Mouse (Mus musculus) NIH3T3 (cell line): ENCODE measurements around the gene Dnajc5.

Experiments used
- DNase-seq: peaks from one replicate; pipeline ENCODE4 v3.0.0-alpha.2; 2012; ENCODE audit warnings: low read depth

Gene Dnajc5

GRCm38 (mm10) chr2:181511231-181511630, 9.1 kb upstream of the Dnajc5 start:
- DNase-seq: no peak

DNA sequence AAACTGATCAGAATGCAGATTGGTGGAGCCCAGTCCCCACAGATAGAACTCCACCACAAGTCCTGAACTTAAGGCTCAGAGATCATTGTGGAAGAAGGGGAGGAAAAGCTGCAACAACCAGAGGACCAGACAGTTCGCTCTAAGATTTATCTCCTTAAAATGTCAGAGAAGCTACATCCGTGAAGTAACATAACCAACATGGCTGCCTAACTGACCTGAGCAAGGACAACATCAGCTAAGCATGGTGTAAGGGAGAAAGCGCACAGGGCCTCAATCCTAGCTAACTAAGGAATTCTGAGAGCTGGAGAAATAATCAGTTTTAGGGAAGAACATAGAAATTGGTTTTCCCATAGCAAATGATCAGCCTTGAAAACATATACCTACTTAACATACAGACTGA, 1.1 kb upstream of the Dnajc5 start:
- peak; percentile 31 for DNase-seq

- DNase-seq: no peak
These were observed 597 bp downstream of the Dnajc5 start for GRCm38 (mm10) chr2:181520936-181521227.

GRCm38 (mm10) chr2:181521491-181521890, 1.2 kb downstream of the Dnajc5 start:
- no peak for DNase-seq

DNA sequence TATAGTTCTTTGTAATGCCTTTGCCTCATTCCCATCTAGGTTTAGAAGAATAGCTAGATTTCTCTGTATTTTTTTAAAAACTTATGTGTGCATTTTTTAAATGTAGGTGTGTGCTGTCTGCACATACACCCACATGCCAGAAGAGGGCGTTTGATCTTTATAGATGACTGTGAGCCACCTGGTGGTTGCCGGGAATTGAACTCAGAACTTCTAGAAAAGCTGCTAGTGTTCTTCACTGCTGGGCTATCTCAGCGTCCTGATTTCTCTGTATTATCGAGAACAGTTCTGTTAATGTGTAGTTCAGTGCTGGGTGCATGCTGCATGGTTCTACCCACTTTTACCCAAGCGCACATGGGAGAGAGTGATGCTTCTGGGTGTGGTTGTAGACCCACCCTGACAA, 2.5 kb downstream of the Dnajc5 start:
- peak; percentile 59 for DNase-seq

GRCm38 (mm10) chr2:181525526-181525925, 5.2 kb downstream of the Dnajc5 start:
- DNase-seq: no peak

DNA sequence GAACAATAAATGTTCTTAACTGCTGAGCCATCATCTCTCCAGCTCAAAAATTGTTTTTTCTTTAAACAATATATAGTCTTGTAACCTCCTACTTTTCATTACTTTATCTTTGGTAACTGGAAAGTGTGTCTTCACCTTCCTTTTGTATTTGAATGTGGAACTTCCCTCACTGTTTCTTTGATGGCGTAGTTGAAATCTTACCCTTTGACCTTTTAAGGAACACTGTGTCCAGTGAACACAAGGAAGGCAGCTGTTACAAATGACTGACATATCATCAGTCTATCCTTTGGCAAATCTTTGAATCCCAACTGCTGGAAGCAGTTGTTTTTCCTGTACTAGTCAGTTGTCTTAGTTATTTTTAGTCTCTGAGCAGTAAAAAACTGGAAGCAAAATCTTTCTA, 8.8 kb downstream of the Dnajc5 start:
- DNase-seq: no peak

GRCm38 (mm10) chr2:181532589-181532988, 12.3 kb downstream of the Dnajc5 start:
- no peak for DNase-seq

DNA sequence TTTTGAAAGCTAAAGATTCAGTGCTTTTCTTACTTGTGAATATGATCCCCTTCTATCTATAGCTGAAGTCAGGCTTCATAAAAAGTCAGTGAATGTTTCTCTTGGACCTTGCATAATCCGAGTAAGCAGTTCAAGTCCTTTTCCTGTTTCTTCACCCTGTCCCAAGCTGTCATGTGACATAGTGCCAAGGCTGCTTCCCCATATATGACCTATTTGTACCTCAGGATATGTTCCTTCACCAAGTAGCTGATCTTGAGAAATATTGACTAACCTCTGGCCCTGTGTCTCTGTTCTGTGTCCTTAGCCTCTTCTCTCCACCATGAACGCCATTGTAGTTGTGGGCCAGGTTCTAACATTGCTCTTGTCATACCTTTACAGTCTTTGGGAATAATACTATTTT, 16.1 kb downstream of the Dnajc5 start:
- no peak for DNase-seq

GRCm38 (mm10) chr2:181537444-181538047, 17.3 kb downstream of the Dnajc5 start:
- no peak for DNase-seq

- DNase-seq: no peak
These were observed 21.6 kb downstream of the Dnajc5 start for GRCm38 (mm10) chr2:181541761-181542380.

- no peak for DNase-seq
These were observed 25.9 kb downstream of the Dnajc5 start for GRCm38 (mm10) chr2:181546142-181546541.

- no peak for DNase-seq
These were observed 27.9 kb downstream of the Dnajc5 start for GRCm38 (mm10) chr2:181548227-181548626.

DNA sequence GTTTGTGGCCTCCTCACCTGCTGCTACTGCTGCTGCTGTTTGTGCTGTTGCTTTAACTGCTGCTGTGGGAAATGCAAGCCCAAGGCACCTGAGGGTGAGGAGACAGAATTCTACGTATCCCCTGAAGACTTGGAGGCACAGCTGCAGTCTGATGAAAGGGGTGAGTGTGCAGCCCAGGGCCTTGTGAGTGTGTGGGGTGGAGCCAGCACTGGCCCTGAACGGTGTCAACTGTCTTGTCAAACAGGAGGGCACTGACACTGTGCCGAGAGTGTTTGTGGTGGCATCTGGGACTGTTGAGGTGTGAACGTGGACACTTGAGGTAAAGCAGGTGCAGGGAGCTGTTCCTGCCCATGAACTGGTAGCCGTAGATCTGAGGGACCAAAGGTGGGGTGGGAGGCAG, 28.4 kb downstream of the Dnajc5 start:
- no peak for DNase-seq

- no peak for DNase-seq
These were observed 29.9 kb downstream of the Dnajc5 start for GRCm38 (mm10) chr2:181550233-181550632.

DNA sequence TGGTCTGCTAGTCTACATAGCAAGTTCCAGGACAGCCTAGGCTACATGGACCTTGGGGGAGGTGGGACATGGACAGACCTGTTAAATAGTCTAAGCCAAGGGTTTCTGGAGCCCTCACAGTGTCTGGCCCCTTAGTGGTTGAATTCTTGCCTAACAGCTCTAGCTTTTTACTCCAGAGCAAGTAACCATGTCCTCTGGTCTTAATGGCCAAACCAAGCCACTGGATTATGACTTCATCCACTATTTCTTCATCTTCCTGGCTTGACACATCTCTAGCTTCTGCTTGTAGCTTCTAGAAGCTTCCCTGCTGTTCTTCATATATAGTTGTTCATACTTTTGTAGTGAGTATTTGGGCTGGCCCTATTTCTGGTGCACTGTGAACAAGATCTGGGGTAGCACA, 33.5 kb downstream of the Dnajc5 start:
- no peak for DNase-seq

DNA sequence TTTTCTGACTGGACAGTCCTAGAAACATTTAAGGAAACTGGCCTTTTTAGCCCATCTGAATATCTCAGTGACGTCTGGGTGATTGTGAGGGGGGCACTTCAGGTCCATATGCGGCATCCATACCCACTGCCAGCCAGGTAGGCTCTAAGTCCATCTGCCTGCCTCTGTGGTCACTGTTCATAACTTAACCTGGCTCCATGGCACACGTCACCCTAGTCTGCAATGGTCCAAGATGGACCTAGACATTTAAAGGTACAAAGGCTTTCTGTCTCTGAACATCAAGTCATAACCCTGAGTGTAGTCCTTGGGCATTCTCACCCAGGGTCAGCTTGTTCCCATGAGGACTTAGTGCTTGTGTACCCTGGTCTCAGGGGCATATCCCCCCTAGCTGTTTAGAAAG, 47.1 kb downstream of the Dnajc5 start:
- no peak for DNase-seq

DNA sequence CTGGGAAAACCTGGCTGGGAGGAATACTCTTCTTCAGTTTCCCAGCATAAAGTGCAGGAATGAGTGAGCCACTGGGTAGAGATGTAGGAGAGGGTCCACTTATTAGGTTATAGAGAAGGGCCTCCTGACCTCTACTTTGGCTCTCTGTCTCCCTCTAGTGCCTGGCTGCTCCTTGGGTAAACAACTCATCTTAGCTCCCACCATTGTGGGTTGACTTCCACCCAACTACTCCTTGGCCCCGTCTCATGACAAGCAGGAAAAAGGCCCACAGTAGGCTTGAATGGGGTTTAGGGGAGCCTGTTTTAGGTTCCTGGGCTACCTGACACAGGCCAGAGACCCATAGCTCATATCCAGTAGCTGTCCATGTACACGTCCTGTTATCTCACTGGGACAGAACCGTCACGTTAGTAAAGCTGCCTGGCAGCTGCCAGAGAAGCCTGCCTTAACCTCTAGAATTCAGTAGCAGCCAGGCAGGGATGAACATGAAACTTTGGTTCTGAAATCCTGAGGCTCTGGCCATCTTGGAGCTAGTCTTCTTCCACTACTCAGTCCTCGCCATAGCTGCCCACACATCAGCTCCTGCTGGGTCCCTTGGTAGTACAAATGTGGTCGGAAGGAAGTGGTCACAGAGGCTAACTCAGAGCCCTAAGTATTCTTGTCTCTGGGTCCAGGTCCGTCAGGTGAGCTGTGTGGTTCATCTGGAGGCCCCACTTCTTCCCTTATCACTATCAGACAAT, 48.2 kb downstream of the Dnajc5 start:
- DNase-seq: peak; percentile 63

DNA sequence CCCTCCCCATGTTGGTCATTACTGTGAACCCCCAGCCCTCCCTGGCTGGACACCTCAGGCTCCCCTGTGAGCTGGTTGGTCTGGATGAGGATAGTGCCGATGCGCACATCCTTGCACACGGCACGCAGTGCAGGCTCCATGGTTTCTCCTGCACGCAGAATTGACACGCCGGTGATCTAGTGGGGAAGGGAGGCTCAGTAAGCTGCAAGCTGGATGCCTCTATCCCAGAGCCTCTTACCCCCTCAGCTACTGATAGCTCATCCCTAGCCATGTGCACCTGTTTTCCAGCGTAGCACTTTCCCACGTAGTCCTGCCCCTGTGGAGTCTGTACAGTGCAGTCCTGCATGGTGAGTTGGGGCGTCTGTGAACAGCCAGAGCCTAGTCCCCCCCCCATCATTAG, 49.6 kb downstream of the Dnajc5 start:
- DNase-seq: no peak

- no peak for DNase-seq
These were observed 50.1 kb downstream of the Dnajc5 start for GRCm38 (mm10) chr2:181570375-181570774.

DNA sequence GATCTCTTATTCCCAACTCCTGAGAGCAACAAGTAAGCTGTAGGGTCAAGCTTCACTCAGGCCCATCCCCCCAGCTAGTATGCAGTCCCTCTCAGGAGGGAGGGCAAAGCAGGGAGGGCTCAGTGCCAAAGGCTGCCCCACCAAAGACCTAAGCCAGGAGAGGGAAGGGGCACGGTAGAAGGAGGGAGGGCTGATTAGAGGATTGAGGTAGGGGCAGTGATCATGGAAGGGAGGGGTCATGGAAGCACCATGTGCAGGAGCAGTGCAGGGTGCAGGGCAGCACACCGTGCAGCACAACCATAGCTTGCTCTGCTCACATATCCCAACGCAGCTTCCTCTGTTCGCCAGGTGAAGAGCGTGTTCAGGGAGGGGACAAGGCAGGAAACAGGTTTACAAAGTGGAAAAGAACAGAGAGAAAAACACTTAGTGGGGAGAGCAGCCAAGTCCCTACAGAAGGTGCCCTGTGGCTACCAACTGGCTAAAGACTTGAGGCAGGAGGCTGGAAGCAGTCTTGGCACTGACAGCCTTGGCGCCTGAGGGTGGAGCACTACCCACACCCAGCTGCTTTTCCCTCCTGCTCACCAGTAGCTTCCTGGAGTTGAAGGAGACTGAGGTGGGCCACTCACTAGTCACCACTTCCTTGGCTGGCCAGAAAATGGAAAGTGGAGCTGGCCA, 50.8 kb downstream of the Dnajc5 start:
- DNase-seq: no peak

GRCm38 (mm10) chr2:181571941-181572670, 51.8 kb downstream of the Dnajc5 start:
- DNase-seq: no peak
